Mouse (Mus musculus): Measurements from ENCODE around the gene Mybph.
"Not testable (repeated sequence)": the region's sequence is repeated elsewhere in the genome, so short reads cannot be mapped to it uniquely, and the experiment has no call there.

Mybph gene

GRCm38 (mm10) chr1:134233681-134234454 lies 40.6 kb downstream of the Mybph start:
- ATAC-seq (ENCODE audit: low TSS enrichment), result no peak

GRCm38 (mm10) chr1:134234455-134235390 lies 41.5 kb downstream of the Mybph start:
- peak; percentile 49 for ATAC-seq (ENCODE audit: low TSS enrichment)

- ATAC-seq (ENCODE audit: low TSS enrichment), result peak; percentile 19; the same call in 1 of the 2 replicates
These were observed 42.2 kb downstream of the Mybph start, which contains the start of gene Adora1 for GRCm38 (mm10) chr1:134235391-134235921. TSS of gene Adora1 (minus strand) at chr1:134235431.

DNA sequence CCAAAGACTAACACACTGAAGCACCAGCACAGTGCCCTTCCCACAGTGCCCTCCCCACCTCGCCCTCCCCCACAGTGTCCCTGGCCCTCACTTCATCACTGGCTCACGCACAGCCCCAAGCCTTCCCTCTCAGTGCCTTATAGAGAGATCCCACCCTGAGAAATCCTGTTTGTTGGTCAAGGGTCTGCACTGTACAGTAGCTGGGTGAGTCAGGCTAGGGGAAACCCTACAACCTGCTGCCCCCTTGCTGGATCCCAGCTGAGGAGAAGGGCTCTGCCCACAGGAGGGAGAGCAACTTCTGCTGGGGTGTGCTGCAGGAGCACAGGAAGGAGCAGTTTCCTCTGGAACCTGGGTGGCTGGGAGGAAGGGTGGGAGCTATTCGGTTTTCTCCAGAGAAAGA lies 42.9 kb downstream of the Mybph start:
- no peak for ATAC-seq (ENCODE audit: low TSS enrichment)

DNA sequence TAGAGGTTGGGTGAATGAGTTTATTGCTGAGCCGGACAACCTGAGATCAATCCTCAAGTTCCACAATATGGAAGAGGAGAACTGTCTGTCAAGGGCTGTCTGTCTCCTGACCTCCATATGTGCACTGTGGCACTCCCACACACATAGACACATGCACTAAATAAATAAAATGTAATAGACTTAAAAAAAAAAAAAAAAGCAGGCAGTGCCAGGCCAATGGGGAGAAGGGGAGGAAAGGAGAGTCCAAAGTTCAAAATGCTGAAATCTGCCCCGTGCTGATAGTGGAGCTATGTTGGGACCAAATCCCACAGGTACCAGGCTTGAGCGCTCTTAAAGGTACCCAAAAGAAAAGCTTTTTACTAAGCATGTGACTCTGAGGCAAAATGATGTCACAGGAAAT lies 44.2 kb downstream of the Mybph start:
- ATAC-seq (ENCODE audit: low TSS enrichment), result no peak

- peak; percentile 34; the same call in 1 of the 2 replicates for ATAC-seq (ENCODE audit: low TSS enrichment)
These were observed 47.5 kb downstream of the Mybph start for GRCm38 (mm10) chr1:134240701-134241100.

DNA sequence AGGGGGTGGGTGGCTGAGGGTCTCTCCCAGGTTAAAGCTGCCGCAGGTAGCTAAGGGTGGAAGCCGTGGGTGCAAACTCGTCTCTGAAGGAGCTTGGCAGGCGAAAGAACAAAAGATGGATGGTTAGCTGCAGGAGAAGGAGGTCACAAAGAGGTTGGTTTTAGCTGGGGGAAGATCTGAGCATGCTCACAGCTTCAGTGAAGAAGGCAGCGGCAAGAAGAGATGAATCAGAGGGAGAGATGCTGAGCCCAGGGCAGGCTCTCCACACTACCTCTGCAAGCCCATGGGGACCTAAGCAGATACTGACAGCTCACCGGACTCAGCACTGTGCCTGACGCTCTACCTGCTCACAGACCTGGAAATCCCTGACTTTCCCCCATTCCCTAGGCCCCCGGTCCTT lies 48.0 kb downstream of the Mybph start:
- ATAC-seq (ENCODE audit: low TSS enrichment), result peak; percentile 8; the same call in 1 of the 2 replicates

- no peak for ATAC-seq (ENCODE audit: low TSS enrichment)
These were observed 49.0 kb downstream of the Mybph start for GRCm38 (mm10) chr1:134242286-134242685.

GRCm38 (mm10) chr1:134243505-134243904 lies 50.3 kb downstream of the Mybph start:
- no peak for ATAC-seq (ENCODE audit: low TSS enrichment)

- ATAC-seq (ENCODE audit: low TSS enrichment), result peak; percentile 75
These were observed 51.0 kb downstream of the Mybph start for GRCm38 (mm10) chr1:134243948-134244914.

DNA sequence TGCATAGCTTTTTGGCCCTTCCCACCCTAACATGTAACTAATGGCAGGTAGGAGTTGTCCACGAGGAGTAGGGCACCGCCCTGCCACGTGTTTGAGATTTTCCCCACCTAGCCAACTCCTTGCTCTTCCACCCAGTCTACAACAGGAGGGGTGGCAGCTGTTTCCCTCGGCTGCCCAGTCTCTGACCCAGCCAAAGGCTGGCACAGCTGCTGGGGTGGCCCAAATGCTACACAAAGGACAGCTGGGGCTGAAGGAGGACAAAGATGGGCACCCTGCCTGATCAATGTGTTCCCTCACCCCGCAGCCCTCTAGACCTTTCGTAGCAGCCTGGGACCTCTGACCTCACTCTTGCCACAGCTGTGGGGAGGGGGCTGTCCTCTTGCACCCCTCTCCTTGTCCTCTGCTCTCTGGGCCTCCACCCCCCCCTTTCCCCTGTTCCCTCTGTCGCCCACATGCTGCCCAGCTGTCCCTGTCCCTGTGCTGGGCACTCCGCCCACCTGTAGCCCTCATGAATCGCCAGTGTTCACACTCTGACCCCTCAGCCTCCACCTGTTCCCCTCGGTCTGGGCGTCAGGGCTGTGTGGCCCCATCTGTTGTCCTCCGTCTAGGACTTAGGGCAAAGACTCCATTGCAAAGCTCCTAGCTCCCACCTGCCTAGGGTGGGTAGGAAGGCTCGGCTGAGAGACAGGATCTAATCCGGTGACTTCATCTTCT lies 51.9 kb downstream of the Mybph start:
- ATAC-seq (ENCODE audit: low TSS enrichment), result no peak

GRCm38 (mm10) chr1:134246590-134246989 lies 53.3 kb downstream of the Mybph start:
- ATAC-seq (ENCODE audit: low TSS enrichment), result peak; percentile 42

DNA sequence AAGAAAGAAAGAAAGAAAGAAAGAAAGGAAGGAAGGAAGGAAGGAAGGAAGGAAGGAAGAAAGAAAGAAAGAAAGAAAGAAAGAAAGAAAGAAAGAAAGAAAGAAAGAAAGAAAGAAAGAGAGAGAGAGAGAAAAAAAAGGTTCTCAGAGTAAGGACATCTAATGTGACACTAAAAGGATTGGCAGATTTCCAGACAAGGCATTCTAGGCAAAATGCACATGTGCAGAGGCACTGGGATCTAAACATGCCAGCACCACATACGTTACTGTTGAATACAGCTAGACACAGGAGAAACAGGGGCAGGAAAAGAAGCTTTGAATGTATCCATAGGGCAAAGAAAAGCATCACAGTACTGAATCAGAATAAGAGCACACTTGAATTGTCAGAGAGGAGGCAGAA lies 56.4 kb downstream of the Mybph start:
- not testable (repeated sequence) for ATAC-seq (ENCODE audit: low TSS enrichment)

Measured in frontal cortex, adult (tissue).